ENCODE assay signal across 25 mouse cellular contexts in genomic region chr17:32012254-32012653, GRCm38 (mm10). TPM values are rescaled to one million over a fixed set of nuclear protein-coding genes. Genes with fewer than 3 reads are reported as not detected.
DNase-seq lines count a peak whose midpoint lies in the region; ATAC-seq and TF ChIP-seq lines count a peak whose summit lies in the region.
"Had no signal": no experiment of that assay in that cellular context is flagged by ENCODE, and none has a peak within 500 bp of the region (broad histone marks: within the 10 kb centered on the region; RNA-seq: fewer than 3 reads in every experiment).

No protein-coding gene starts in this region.

- H3K4me2 ChIP-seq in heart, embryonic 14.5 days (ENCODE audit: low read length) = no peak overlapping the region
- no peak overlapping the region for H3K4me2 ChIP-seq in intestine, embryonic 15.5 days (replicated peaks)
- no peak overlapping the region for H3K4me2 ChIP-seq in intestine, postnatal 0 days (replicated peaks; ENCODE audit: low read depth)
- peak overlapping the region; percentile 1 for H3K4me2 ChIP-seq in myocyte (ENCODE audit: low read depth)
- H3K4me2 ChIP-seq: embryonic facial prominence, embryonic 13.5 days; heart, embryonic 13.5 days; hindbrain, embryonic 12.5 days; hindbrain, embryonic 15.5 days had no signal

- DNase-seq in heart, postnatal 4 days = no peak
- DNase-seq in A20 (ENCODE audit: low read depth, low spot score) = peak; percentile 35
- no peak for DNase-seq in neural tube, embryonic 10.5 days (ENCODE audit: extremely low spot score, low spot score)
- DNase-seq: adrenal gland, adult 2 months; adrenal gland, postnatal 14 days; cerebellum, adult 11 months; cerebellum, adult 2 months; cerebellum, adult 9-11 months; cerebellum, postnatal 25 days; forebrain, postnatal 0 days; gastrocnemius, adult 2 months; gastrocnemius, postnatal 14 days; heart, adult 11 months; heart, postnatal 14 days had no signal

- no peak for TF ChIP-seq CTCF in intestine, postnatal 0 days (IDR thresholded peaks at IDR 0.05; ENCODE audit: low read depth)

- H3K27ac ChIP-seq in heart, embryonic 14.5 days (replicated peaks in 1 of 2; ENCODE audit: control insufficient read depth in 1 of 2, insufficient read depth in 1 of 2, low read depth in 2 of 2, low read length in 2 of 2) = no peak overlapping the region
- no peak overlapping the region for H3K27ac ChIP-seq in intestine, embryonic 15.5 days
- H3K27ac ChIP-seq in intestine, postnatal 0 days (ENCODE audit: low read depth, low read length) = no peak overlapping the region
- H3K27ac ChIP-seq: embryonic facial prominence, embryonic 13.5 days; gastrocnemius, adult 2 months; heart, embryonic 13.5 days; hindbrain, embryonic 12.5 days; hindbrain, embryonic 15.5 days had no signal

- ATAC-seq in heart, embryonic 14.5 days (ENCODE audit: insufficient number of reproducible peaks, insufficient read depth, low FRiP score, low read depth) = peak; percentile 47; the same call in 1 of the 2 replicates
- ATAC-seq in intestine, embryonic 15.5 days = peak; percentile 53; the same call in 1 of the 2 replicates
- no peak for ATAC-seq in intestine, postnatal 0 days
- ATAC-seq: CD4-positive, CD25-positive, alpha-beta regulatory T cell, adult 4 months; forebrain, embryonic 14.5 days; forebrain, postnatal 0 days had no signal

- H3K9me3 ChIP-seq in heart, embryonic 14.5 days (ENCODE audit: control insufficient read depth, low read length) = no peaks in the 10 kb centered on the region
- H3K9me3 ChIP-seq in intestine, embryonic 15.5 days = no peaks in the 10 kb centered on the region
- no peaks in the 10 kb centered on the region for H3K9me3 ChIP-seq in intestine, postnatal 0 days (ENCODE audit: control insufficient read depth)
- H3K9me3 ChIP-seq: embryonic facial prominence, embryonic 13.5 days; heart, embryonic 13.5 days; hindbrain, embryonic 12.5 days; hindbrain, embryonic 15.5 days had no signal

- H3K79me2 ChIP-seq in myocyte (ENCODE audit: control insufficient read depth, insufficient read depth) = no peaks in the 10 kb centered on the region

- no peaks in the 10 kb centered on the region for H3K36me3 ChIP-seq in heart, embryonic 14.5 days (ENCODE audit: control insufficient read depth, insufficient read depth, low read length)
- no peaks in the 10 kb centered on the region for H3K36me3 ChIP-seq in intestine, embryonic 15.5 days
- no peaks in the 10 kb centered on the region for H3K36me3 ChIP-seq in intestine, postnatal 0 days (ENCODE audit: control insufficient read depth, insufficient read depth)
- H3K36me3 ChIP-seq in myocyte (ENCODE audit: control insufficient read depth, insufficient read depth) = no peaks in the 10 kb centered on the region
- H3K36me3 ChIP-seq: embryonic facial prominence, embryonic 13.5 days; heart, embryonic 13.5 days; hindbrain, embryonic 12.5 days; hindbrain, embryonic 15.5 days had no signal

- H3ac ChIP-seq in myocyte (ENCODE audit: control insufficient read depth, insufficient read length) = no peak overlapping the region

- no peak overlapping the region for H3K4me3 ChIP-seq in heart, embryonic 14.5 days (ENCODE audit: control insufficient read depth in 1 of 2, insufficient read depth in 1 of 2, low read depth in 1 of 2, low read length in 2 of 2)
- H3K4me3 ChIP-seq in intestine, embryonic 15.5 days (replicated peaks) = no peak overlapping the region
- no peak overlapping the region for H3K4me3 ChIP-seq in intestine, postnatal 0 days (ENCODE audit: low read depth, low read length)
- no peak overlapping the region for H3K4me3 ChIP-seq in myocyte
- H3K4me3 ChIP-seq: embryonic facial prominence, embryonic 13.5 days; gastrocnemius, adult 2 months; heart, embryonic 13.5 days; hindbrain, embryonic 12.5 days; hindbrain, embryonic 15.5 days had no signal

- peaks cover 6 to 8% of the 10 kb centered on the region in 2 experiments; a peak in 3 of 4 replicates for H3K4me1 ChIP-seq in heart, embryonic 14.5 days (ENCODE audit: control insufficient read depth in 2 of 2, insufficient read depth in 2 of 2, low read length in 2 of 2)
- H3K4me1 ChIP-seq in intestine, embryonic 15.5 days (replicated peaks) = no peaks in the 10 kb centered on the region
- no peaks in the 10 kb centered on the region for H3K4me1 ChIP-seq in intestine, postnatal 0 days (replicated peaks; ENCODE audit: control insufficient read depth, insufficient read depth, low read length)
- H3K4me1 ChIP-seq: hindbrain, embryonic 12.5 days; hindbrain, embryonic 15.5 days had no signal

- no peak overlapping the region for H3K9ac ChIP-seq in heart, embryonic 14.5 days (ENCODE audit: low read length)
- no peak overlapping the region for H3K9ac ChIP-seq in intestine, embryonic 15.5 days
- no peak overlapping the region for H3K9ac ChIP-seq in intestine, postnatal 0 days (ENCODE audit: low read depth, low read length)
- H3K9ac ChIP-seq: embryonic facial prominence, embryonic 13.5 days; forebrain, postnatal 0 days; heart, embryonic 13.5 days; hindbrain, embryonic 12.5 days; hindbrain, embryonic 15.5 days had no signal

- no peaks in the 10 kb centered on the region for H3K27me3 ChIP-seq in heart, embryonic 14.5 days (ENCODE audit: control insufficient read depth, insufficient read depth, low read length)
- no peaks in the 10 kb centered on the region for H3K27me3 ChIP-seq in intestine, embryonic 15.5 days (replicated peaks)
- H3K27me3 ChIP-seq in intestine, postnatal 0 days (replicated peaks; ENCODE audit: control insufficient read depth, insufficient read depth, low read length) = no peaks in the 10 kb centered on the region
- no peaks in the 10 kb centered on the region for H3K27me3 ChIP-seq in myocyte (ENCODE audit: control insufficient read depth, insufficient read depth, insufficient read length)
- H3K27me3 ChIP-seq: embryonic facial prominence, embryonic 13.5 days; heart, embryonic 13.5 days; hindbrain, embryonic 12.5 days; hindbrain, embryonic 15.5 days had no signal

- no peak for TF ChIP-seq POLR2A in myocyte (IDR thresholded peaks at IDR 0.05; ENCODE audit: insufficient read length, low read depth)

- 34% methylated on average over 3 of the region's 3 CpGs for WGBS in heart, embryonic 14.5 days
- WGBS in intestine, embryonic 15.5 days = 53% methylated on average over 3 of the region's 3 CpGs
- WGBS in intestine, postnatal 0 days = 59% methylated on average over 3 of the region's 3 CpGs

TF ChIP-seq in myocyte, 11 proteins besides CTCF, POLR2A, EP300 and RAD21:
- TF ChIP-seq MYOD1 (IDR thresholded peaks at IDR 0.05; ENCODE audit: control insufficient read depth in 1 of 3, insufficient read length in 2 of 3, low read depth in 2 of 3) (peak; percentile 62 to 98 (median 87)), REST (IDR thresholded peaks at IDR 0.05; ENCODE audit: insufficient read depth, insufficient read length) (no peak), MAX (IDR thresholded peaks at IDR 0.05; ENCODE audit: low read depth) (no peak), MYOG (IDR thresholded peaks at IDR 0.05; ENCODE audit: control insufficient read depth in 1 of 3, insufficient read depth in 1 of 3, insufficient read length in 2 of 3, low read depth in 2 of 3) (peak; percentile 86 to 98 (median 93)), CEBPB (IDR thresholded peaks at IDR 0.05; ENCODE audit: insufficient read depth, poor library complexity, severe bottlenecking) (no peak), TCF12 (IDR thresholded peaks at IDR 0.05; ENCODE audit: insufficient read depth, poor library complexity, severe bottlenecking) (peak; percentile 71), POLR2AphosphoS2 (IDR thresholded peaks at IDR 0.05; ENCODE audit: insufficient read length, low read depth) (no peak), USF1 (IDR thresholded peaks at IDR 0.05; ENCODE audit: low read depth) (no peak), TCF3 (IDR thresholded peaks at IDR 0.05; ENCODE audit: insufficient read length, low read depth) (peak; percentile 87), E2F4 (IDR thresholded peaks at IDR 0.05; ENCODE audit: insufficient read depth) (no peak), SRF (IDR thresholded peaks at IDR 0.05; ENCODE audit: control insufficient read depth, insufficient read length, low read depth) (no peak)

RNA-seq across cellular contexts. Expression of gene Rrp1b, which starts 23.6 kb away (rescaled TPM):
- 23.2 and 24.1 TPM in 2 replicates for polyA plus RNA-seq in heart, embryonic 14.5 days (2014; fragmentation: Nextera tagmentation; extraction: Ambion mirVana)
- total RNA-seq in heart, postnatal 4 days (2021) = 10 to 100 TPM; 16.2 to 16.8 TPM
- 52.7 and 56.6 TPM in 2 replicates for polyA plus RNA-seq in intestine, embryonic 15.5 days (2015; fragmentation: Nextera tagmentation; extraction: Ambion mirVana)
- polyA plus RNA-seq in intestine, postnatal 0 days (2015; fragmentation: Nextera tagmentation; extraction: Ambion mirVana) = 11.6 and 14.5 TPM in 2 replicates
- polyA plus RNA-seq in myocyte (2012; fragmentation: generic; extraction: Trizol) = 13.1 TPM

RNA-seq across cellular contexts. Expression of gene Hsf2bp, which starts 23.9 kb away (rescaled TPM):
- 0.11 and 0.49 TPM in 2 replicates for polyA plus RNA-seq in heart, embryonic 14.5 days (2014; fragmentation: Nextera tagmentation; extraction: Ambion mirVana)
- under 1 TPM; 0.95 to 0.98 TPM for total RNA-seq in heart, postnatal 4 days (2021)
- 0.29 and 0.33 TPM in 2 replicates for polyA plus RNA-seq in intestine, embryonic 15.5 days (2015; fragmentation: Nextera tagmentation; extraction: Ambion mirVana)
- polyA plus RNA-seq in intestine, postnatal 0 days (2015; fragmentation: Nextera tagmentation; extraction: Ambion mirVana) = 4.1 and 5.3 TPM in 2 replicates
- 4.9 TPM for polyA plus RNA-seq in myocyte (2012; fragmentation: generic; extraction: Trizol)
- total RNA-seq: common myeloid progenitor, adult 5-6 weeks had no signal
- polyA plus RNA-seq: adrenal gland, adult 2 months had no signal
